In genomic region chr5:72891534-72891933, GRCm38 (mm10) we compare ENCODE assay signal across 8 mouse cellular contexts. TPM values are rescaled to one million over a fixed set of nuclear protein-coding genes. Genes with fewer than 3 reads are reported as not detected.
DNase-seq lines count a peak whose midpoint lies in the region; ATAC-seq and TF ChIP-seq lines count a peak whose summit lies in the region.

No protein-coding gene starts in this region.

- H3K79me3 ChIP-seq in C2C12 (ENCODE audit: low read depth) = no peaks in the 10 kb centered on the region

- H3K36me3 ChIP-seq in C2C12 (ENCODE audit: control insufficient read depth, insufficient read depth) = no peaks in the 10 kb centered on the region
- H3K36me3 ChIP-seq in G1E (replicated peaks) = no peaks in the 10 kb centered on the region
- no peaks in the 10 kb centered on the region for H3K36me3 ChIP-seq in intestine, embryonic 14.5 days (ENCODE audit: control insufficient read depth, insufficient read depth, low read length)
- no peaks in the 10 kb centered on the region for H3K36me3 ChIP-seq in liver, embryonic 16.5 days (ENCODE audit: control insufficient read depth, insufficient read depth)

- no peaks in the 10 kb centered on the region for H3K27me3 ChIP-seq in C2C12 (ENCODE audit: control insufficient read depth, insufficient read depth, insufficient read length)
- no peaks in the 10 kb centered on the region for H3K27me3 ChIP-seq in G1E (ENCODE audit: insufficient read depth, low read length)
- H3K27me3 ChIP-seq in intestine, embryonic 14.5 days (replicated peaks; ENCODE audit: control insufficient read depth, insufficient read depth, low read length) = no peaks in the 10 kb centered on the region
- no peaks in the 10 kb centered on the region for H3K27me3 ChIP-seq in liver, embryonic 16.5 days (ENCODE audit: control insufficient read depth, insufficient read depth, low read depth, low read length)

- peak; percentile 15 for TF ChIP-seq CTCF in C2C12 (IDR thresholded peaks at IDR 0.05; ENCODE audit: control insufficient read depth, insufficient read depth, insufficient read length)
- TF ChIP-seq CTCF in G1E (IDR thresholded peaks at IDR 0.05; ENCODE audit: low read depth, low read length) = peak; percentile 73

- ATAC-seq in G1E (ENCODE audit: extremely low read depth, insufficient number of reproducible peaks, low FRiP score, poor library complexity, severe bottlenecking) = no peak; the same call in 1 of the 2 replicates
- peak; percentile 63 for ATAC-seq in intestine, embryonic 14.5 days (replicated peaks; ENCODE audit: low FRiP score, low TSS enrichment, low read depth)
- ATAC-seq in liver, embryonic 16.5 days (ENCODE audit: low read depth) = peak; percentile 56

- H3K9me3 ChIP-seq in G1E (replicated peaks) = no peaks in the 10 kb centered on the region
- H3K9me3 ChIP-seq in intestine, embryonic 14.5 days (ENCODE audit: control insufficient read depth, low read length) = no peaks in the 10 kb centered on the region
- H3K9me3 ChIP-seq in liver, embryonic 16.5 days (replicated peaks; ENCODE audit: control insufficient read depth, low read length) = no peaks in the 10 kb centered on the region

- H3K4me1 ChIP-seq in G1E (ENCODE audit: insufficient read depth, low read depth, low read length) = peaks cover 21% of the 10 kb centered on the region
- H3K4me1 ChIP-seq in intestine, embryonic 14.5 days (replicated peaks; ENCODE audit: control insufficient read depth, insufficient read depth, low read length) = no peaks in the 10 kb centered on the region
- H3K4me1 ChIP-seq in liver, embryonic 16.5 days (ENCODE audit: control insufficient read depth, low read depth, low read length) = peaks cover under 1% of the 10 kb centered on the region; the same call in 1 of the 2 replicates

- intact Hi-C loops in gastrocnemius, postnatal 36 days (cut with DNase I) = loop anchor here (5.0 to 10.0 kb wide), 2 partner anchors 181 to 483 kb away; no protein-coding TSS in a partner anchor

- no peak for DNase-seq in G1E (ENCODE audit: low spot score)
- DNase-seq in cerebellum, adult 9-11 months = peak; percentile 36
- DNase-seq in gastrocnemius, postnatal 36 days = peak; percentile 39
- DNase-seq in intestine, embryonic 14.5 days (ENCODE audit: low spot score) = peak; percentile 69
- DNase-seq in neural tube, embryonic 10.5 days (ENCODE audit: extremely low spot score, low spot score) = peak; percentile 59
- DNase-seq in yolk sac, embryonic 10.5 days (ENCODE audit: low spot score) = peak; percentile 40

- H3K4me3 ChIP-seq in C2C12 (ENCODE audit: insufficient read depth, poor library complexity, severe bottlenecking) = no peak overlapping the region
- no peak overlapping the region for H3K4me3 ChIP-seq in G1E (ENCODE audit: low read depth, low read length)
- no peak overlapping the region for H3K4me3 ChIP-seq in intestine, embryonic 14.5 days (ENCODE audit: low read depth, low read length)
- no peak overlapping the region for H3K4me3 ChIP-seq in liver, embryonic 16.5 days (ENCODE audit: low read depth, low read length)

- no peak overlapping the region for H3K27ac ChIP-seq in intestine, embryonic 14.5 days (ENCODE audit: low read depth)
- no peak overlapping the region for H3K27ac ChIP-seq in liver, embryonic 16.5 days (ENCODE audit: low read length)

- no peak overlapping the region for H3K4me2 ChIP-seq in intestine, embryonic 14.5 days (ENCODE audit: low read length)
- no peak overlapping the region for H3K4me2 ChIP-seq in liver, embryonic 16.5 days (ENCODE audit: low read depth, low read length)

- 6% methylated on average over 12 of the region's 12 CpGs for WGBS in intestine, embryonic 14.5 days
- WGBS in liver, embryonic 16.5 days (ENCODE audit: insufficient replicate concordance) = 1% methylated on average over 12 of the region's 12 CpGs

- H3K9ac ChIP-seq in intestine, embryonic 14.5 days (ENCODE audit: low read length) = no peak overlapping the region
- H3K9ac ChIP-seq in liver, embryonic 16.5 days (ENCODE audit: low read depth, low read length) = no peak overlapping the region

- H3ac ChIP-seq in C2C12 (ENCODE audit: control insufficient read depth, insufficient read length, low read depth) = no peak overlapping the region

- no peaks in the 10 kb centered on the region for H3K79me2 ChIP-seq in C2C12 (ENCODE audit: control insufficient read depth, insufficient read depth)

TF ChIP-seq in C2C12, 6 proteins besides CTCF, POLR2A, EP300 and RAD21:
- no peak for TF ChIP-seq MYOD1 (IDR thresholded peaks at IDR 0.05; ENCODE audit: control insufficient read depth, insufficient read length, low read depth)
- TF ChIP-seq MAX (IDR thresholded peaks at IDR 0.05) = no peak
TF ChIP-seq in C2C12: peak in this region for 0.

RNA-seq across cellular contexts. Expression of gene Slain2, which starts 22.6 kb away (rescaled TPM):
- 20.3 TPM for polyA plus RNA-seq in C2C12 (2012; fragmentation: generic; extraction: Trizol)
- 42.4 and 66.4 TPM in 2 replicates for total RNA-seq in G1E (2014; fragmentation: Nextera tagmentation)
- 26.2 and 30.4 TPM in 2 replicates for total RNA-seq in G1E (2017)
- polyA plus RNA-seq in G1E (2012) = 7.7 and 9.2 TPM in 2 replicates
- 100 to 1,000 TPM in 1 of 2 experiments, 10 to 100 TPM in 1; 92.9 to 101 TPM for total RNA-seq in gastrocnemius, postnatal 36 days (2021)
- 20.5 and 20.9 TPM in 2 replicates for polyA plus RNA-seq in intestine, embryonic 14.5 days (2014; fragmentation: Nextera tagmentation; extraction: Ambion mirVana)
- 3.2 TPM in 2 replicates for polyA plus RNA-seq in liver, embryonic 16.5 days (2015; fragmentation: Nextera tagmentation; extraction: Ambion mirVana)

RNA-seq across cellular contexts. Expression of gene Tec, which starts 23.3 kb away (rescaled TPM):
- 0.88 TPM for polyA plus RNA-seq in C2C12 (2012; fragmentation: generic; extraction: Trizol)
- 45.3 and 45.7 TPM in 2 replicates for total RNA-seq in G1E (2014; fragmentation: Nextera tagmentation)
- total RNA-seq in G1E (2017) = 77.1 and 91.6 TPM in 2 replicates
- polyA plus RNA-seq in G1E (2012) = 2.4 and 2.9 TPM in 2 replicates
- total RNA-seq in gastrocnemius, postnatal 36 days (2021) = 1 to 10 TPM; 1.3 to 1.9 TPM
- polyA plus RNA-seq in intestine, embryonic 14.5 days (2014; fragmentation: Nextera tagmentation; extraction: Ambion mirVana) = 10.6 and 13.7 TPM in 2 replicates
- 5.2 and 5.7 TPM in 2 replicates for polyA plus RNA-seq in liver, embryonic 16.5 days (2015; fragmentation: Nextera tagmentation; extraction: Ambion mirVana)
